Mouse (Mus musculus): ENCODE measurements at regions not wholly inside any gene's neighbourhood (a gene's known extent, or its start where the extent isn't known, plus 50 kb on each side); places are given as distances from the start of the nearest gene placed in this dataset.

DNA sequence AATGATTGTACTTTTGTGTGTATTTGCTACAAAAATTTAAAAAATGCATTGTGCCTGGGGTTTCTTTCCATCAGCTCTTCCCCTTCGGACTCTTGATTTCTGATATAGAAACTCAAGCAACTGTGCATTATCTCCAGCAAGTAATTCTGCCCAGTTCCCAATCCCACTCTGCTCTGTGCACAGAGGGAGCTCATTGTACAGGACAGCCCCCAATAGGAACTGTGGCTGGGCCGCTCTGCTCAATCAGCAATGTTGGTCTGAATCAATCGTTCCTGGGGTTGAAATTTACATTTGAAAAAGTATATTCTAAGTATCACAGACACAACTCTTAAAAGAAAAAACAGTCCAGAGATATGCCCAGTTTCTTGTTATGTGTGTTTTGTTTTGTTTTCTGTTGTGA lies 339.1 kb downstream of the Rnd3 start:
- TF ChIP-seq CTCF (IDR thresholded peaks at IDR 0.05; ENCODE audit: low read depth) (no peak), EP300 (IDR thresholded peaks at IDR 0.05; ENCODE audit: low read depth) (no peak)
